Mouse (Mus musculus) forebrain, embryonic 14.5 days (tissue): ENCODE data around the gene Utp6. TPM values are rescaled to one million over a fixed set of nuclear protein-coding genes. Genes with fewer than 3 reads are reported as not detected.
A peak's percentile ranks its signal among the peaks of the same experiment; 100 is the strongest.
"Not testable (repeated sequence)": the region's sequence is repeated elsewhere in the genome, so short reads cannot be mapped to it uniquely, and the experiment has no call there.

ENCODE experiments used
- ATAC-seq: fragments of 200-750 bp; cut with Nextera tagmentation; 2 replicates; pipeline ENCODE4 v1.8.0; 2017; ENCODE audit warnings: mild to moderate bottlenecking, moderate library complexity
- DNase-seq: peaks from one replicate; pipeline ENCODE4 v3.0.0-alpha.2; 2015; ENCODE audit warnings: low spot score
- H3K27ac ChIP-seq: fragments of 300-500 bp; sonication (generic); 2 replicates; pipeline ENCODE4 v1.5.1; 2014; ENCODE audit warnings: low read depth, mild to moderate bottlenecking, control low read depth, low read length, moderate library complexity
- H3K27me3 ChIP-seq: fragments of 300-500 bp; sonication (generic); replicated peaks from 2 replicates; pipeline ENCODE4 v1.6.1; 2014; ENCODE audit warnings: low read length, control low read depth, mixed read lengths; ENCODE audit not compliant: control insufficient read depth, insufficient read depth
- H3K36me3 ChIP-seq: fragments of 300-500 bp; sonication (generic); 2 replicates; pipeline ENCODE4 v1.6.1; 2014; ENCODE audit warnings: low read length, control low read depth; ENCODE audit not compliant: control insufficient read depth, insufficient read depth
- H3K4me1 ChIP-seq: fragments of 300-500 bp; sonication (generic); 2 replicates; pipeline ENCODE4 v1.6.1; 2014; ENCODE audit warnings: antibody characterized with exemption, low read length, control low read depth; ENCODE audit not compliant: control insufficient read depth, insufficient read depth
- H3K4me2 ChIP-seq: fragments of 300-500 bp; sonication (generic); 2 replicates; pipeline ENCODE4 v1.6.1; 2014; ENCODE audit warnings: mild to moderate bottlenecking, control low read depth, low read length
- H3K4me3 ChIP-seq: fragments of 300-500 bp; sonication (generic); 2 replicates; pipeline ENCODE4 v1.5.1; 2014; ENCODE audit warnings: low read depth, low read length, control low read depth
- H3K9ac ChIP-seq: fragments of 300-500 bp; sonication (generic); 2 replicates; pipeline ENCODE4 v1.6.1; 2014; ENCODE audit warnings: mild to moderate bottlenecking, low read length, control low read depth, moderate library complexity
- H3K9me3 ChIP-seq: fragments of 300-500 bp; sonication (generic); replicated peaks from 2 replicates; pipeline ENCODE4 v1.6.1; 2016; ENCODE audit warnings: low read length, control low read depth, mixed read lengths; ENCODE audit not compliant: control insufficient read depth
- WGBS: fragments of 180-500 bp; shearing (Covaris S2); extraction: QIAGEN DNeasy Blood & Tissue Kit; methylation state at CpG from one replicate; pipeline ENCODE4 v1.1.7; 2014; 5-methylcytosine and 5-hydroxymethylcytosine counted together
- polyA plus RNA-seq: library from polyadenylated mRNA; unstranded; fragments of >200 nt; fragmentation: Nextera tagmentation; extraction: Ambion mirVana; gene quantifications from 2 replicates; pipeline ENCODE4 v1.2.1, GENCODE M21; 2014

Utp6 gene
- polyA plus RNA-seq, 1 experiment from 2014 or later, result 52.1 TPM

- ATAC-seq (no peak), DNase-seq (no peak)
- Histone ChIP-seq H3K4me1 (peaks cover 2% of the 10 kb centered on the region; the same call in 1 of the 2 replicates), H3K9me3 (no peaks in the 10 kb centered on the region), H3K4me3 (no peak overlapping the region), H3K4me2 (no peak overlapping the region), H3K27me3 (no peaks in the 10 kb centered on the region), H3K9ac (no peak overlapping the region), H3K27ac (no peak overlapping the region), H3K36me3 (no peaks in the 10 kb centered on the region)
- 96% methylated on average over 3 of the region's 3 CpGs for WGBS
These were observed 25.7 kb upstream of the Utp6 start for GRCm38 (mm10) chr11:79987896-79988295.

- no peak for ATAC-seq
These were observed 24.7 kb upstream of the Utp6 start for GRCm38 (mm10) chr11:79986886-79987285.

GRCm38 (mm10) chr11:79977747-79978146 lies 15.6 kb upstream of the Utp6 start:
- 95% methylated on average over 3 of the region's 4 CpGs for WGBS
- not testable (repeated sequence) for DNase-seq, ATAC-seq, H3K27ac ChIP-seq, H3K4me3 ChIP-seq, H3K27me3 ChIP-seq, H3K36me3 ChIP-seq, H3K4me2 ChIP-seq, H3K9ac ChIP-seq, H3K9me3 ChIP-seq, H3K4me1 ChIP-seq

More at GRCm38 (mm10) chr11:79986886-79987285, 24.7 kb upstream of the Utp6 start:
- Histone ChIP-seq H3K9me3 (no peaks in the 10 kb centered on the region), H3K4me3 (no peak overlapping the region), H3K36me3 (no peaks in the 10 kb centered on the region), H3K27ac (no peak overlapping the region), H3K9ac (no peak overlapping the region), H3K27me3 (no peaks in the 10 kb centered on the region), H3K4me1 (no peaks in the 10 kb centered on the region), H3K4me2 (no peak overlapping the region)
- DNase-seq, result no peak
- WGBS, result 93% methylated on average over 4 of the region's 4 CpGs

- H3K4me3 ChIP-seq, H3K27me3 ChIP-seq, ATAC-seq, H3K4me2 ChIP-seq, H3K9me3 ChIP-seq, H3K4me1 ChIP-seq, DNase-seq, H3K9ac ChIP-seq, H3K27ac ChIP-seq, H3K36me3 ChIP-seq: not testable (repeated sequence)
- WGBS, result 96% methylated on average over 14 of the region's 14 CpGs
These were observed 14.9 kb upstream of the Utp6 start for GRCm38 (mm10) chr11:79977061-79977460.

- not testable (repeated sequence) for H3K27ac ChIP-seq, H3K4me2 ChIP-seq, H3K9me3 ChIP-seq, H3K27me3 ChIP-seq, DNase-seq, H3K4me1 ChIP-seq, ATAC-seq, H3K4me3 ChIP-seq, H3K9ac ChIP-seq, H3K36me3 ChIP-seq
- 79% methylated on average over 6 of the region's 6 CpGs for WGBS
These were observed 14.5 kb upstream of the Utp6 start for GRCm38 (mm10) chr11:79976645-79977044.

GRCm38 (mm10) chr11:79976222-79976621 lies 14.0 kb upstream of the Utp6 start:
- no peaks in the 10 kb centered on the region for H3K4me1 ChIP-seq
- WGBS, result 100% methylated on average over 1 of the region's 1 CpGs
- H3K27me3 ChIP-seq, result no peaks in the 10 kb centered on the region
- H3K9me3 ChIP-seq, result no peaks in the 10 kb centered on the region
- no peak overlapping the region for H3K4me2 ChIP-seq
- no peaks in the 10 kb centered on the region for H3K36me3 ChIP-seq
- ATAC-seq, result no peak
- no peak overlapping the region for H3K9ac ChIP-seq
- no peak overlapping the region for H3K4me3 ChIP-seq
- DNase-seq, result no peak
- no peak overlapping the region for H3K27ac ChIP-seq

GRCm38 (mm10) chr11:79975377-79975776 lies 13.2 kb upstream of the Utp6 start:
- Histone ChIP-seq H3K4me2 (peak overlapping the region; percentile 71), H3K36me3 (no peaks in the 10 kb centered on the region), H3K4me1 (no peaks in the 10 kb centered on the region), H3K27me3 (no peaks in the 10 kb centered on the region), H3K4me3 (peak overlapping the region; percentile 47), H3K9ac (no peak overlapping the region), H3K27ac (no peak overlapping the region), H3K9me3 (no peaks in the 10 kb centered on the region)
- DNase-seq, result no peak
- no peak for ATAC-seq
- WGBS, result 23% methylated on average over 2 of the region's 2 CpGs

GRCm38 (mm10) chr11:79973626-79974476 lies 11.7 kb upstream of the Utp6 start:
- DNase-seq (peak; percentile 55), ATAC-seq (peak; percentile 67)
- no peaks in the 10 kb centered on the region for H3K27me3 ChIP-seq
- peak overlapping the region; percentile 47 for H3K4me3 ChIP-seq
- no peaks in the 10 kb centered on the region for H3K36me3 ChIP-seq
- peak overlapping the region; percentile 71 for H3K4me2 ChIP-seq
- peak overlapping the region; percentile 83 for H3K27ac ChIP-seq
- peak overlapping the region; percentile 73 for H3K9ac ChIP-seq
- no peaks in the 10 kb centered on the region for H3K9me3 ChIP-seq
- WGBS, result under 1% methylated on average over 40 of the region's 41 CpGs
- no peaks in the 10 kb centered on the region for H3K4me1 ChIP-seq

- Histone ChIP-seq H3K27ac (peak overlapping the region; percentile 83; the same call in 1 of the 2 replicates), H3K9ac (peak overlapping the region; percentile 73), H3K27me3 (no peaks in the 10 kb centered on the region), H3K36me3 (no peaks in the 10 kb centered on the region), H3K4me1 (no peaks in the 10 kb centered on the region), H3K4me3 (peak overlapping the region; percentile 47), H3K9me3 (no peaks in the 10 kb centered on the region), H3K4me2 (peak overlapping the region; percentile 71)
- DNase-seq (no peak), ATAC-seq (no peak)
- WGBS, result 7% methylated on average over 8 of the region's 8 CpGs
These were observed 10.9 kb upstream of the Utp6 start for GRCm38 (mm10) chr11:79973133-79973532.
